Mouse (Mus musculus): Measurements from ENCODE around the gene Sigirr. TPM values are rescaled to one million over a fixed set of nuclear protein-coding genes. Genes with fewer than 3 reads are reported as not detected.

Gene Sigirr
- polyA plus RNA-seq, 1 experiment from 2014 or later: 2.8 TPM

- no peaks in the 10 kb centered on the region for H3K9me3 ChIP-seq (ENCODE audit: control insufficient read depth, low read length)
- H3K27ac ChIP-seq (replicated peaks in 1 of 2; ENCODE audit: control insufficient read depth in 1 of 2, insufficient read depth in 1 of 2, low read depth in 2 of 2, low read length in 2 of 2): no peak overlapping the region
- H3K4me1 ChIP-seq (ENCODE audit: control insufficient read depth in 2 of 2, insufficient read depth in 2 of 2, low read length in 2 of 2): no peaks in the 10 kb centered on the region
- ATAC-seq (ENCODE audit: insufficient number of reproducible peaks, insufficient read depth, low FRiP score, low read depth): no peak
- WGBS: 52% methylated on average over 5 of the region's 5 CpGs
- H3K4me2 ChIP-seq (ENCODE audit: low read length): no peak overlapping the region
- H3K27me3 ChIP-seq (ENCODE audit: control insufficient read depth, insufficient read depth, low read length): no peaks in the 10 kb centered on the region
- no peak overlapping the region for H3K9ac ChIP-seq (ENCODE audit: low read length)
- no peak overlapping the region for H3K4me3 ChIP-seq (ENCODE audit: control insufficient read depth in 1 of 2, insufficient read depth in 1 of 2, low read depth in 1 of 2, low read length in 2 of 2)
- H3K36me3 ChIP-seq (ENCODE audit: control insufficient read depth, insufficient read depth, low read length): peaks cover 53% of the 10 kb centered on the region
Observed at GRCm38 (mm10) chr7:141143112-141143511, 42.7 kb upstream of the Sigirr start.

GRCm38 (mm10) chr7:141141326-141141725 is 41.0 kb upstream of the Sigirr start:
- no peak overlapping the region for H3K27ac ChIP-seq (replicated peaks in 1 of 2; ENCODE audit: control insufficient read depth in 1 of 2, insufficient read depth in 1 of 2, low read depth in 2 of 2, low read length in 2 of 2)
- H3K9me3 ChIP-seq (ENCODE audit: control insufficient read depth, low read length): no peaks in the 10 kb centered on the region
- H3K4me3 ChIP-seq (ENCODE audit: control insufficient read depth in 1 of 2, insufficient read depth in 1 of 2, low read depth in 1 of 2, low read length in 2 of 2): no peak overlapping the region
- 80% methylated on average over 4 of the region's 4 CpGs for WGBS
- peaks cover 55% of the 10 kb centered on the region for H3K36me3 ChIP-seq (ENCODE audit: control insufficient read depth, insufficient read depth, low read length)
- no peak overlapping the region for H3K9ac ChIP-seq (ENCODE audit: low read length)
- H3K27me3 ChIP-seq (ENCODE audit: control insufficient read depth, insufficient read depth, low read length): no peaks in the 10 kb centered on the region
- no peak for ATAC-seq (ENCODE audit: insufficient number of reproducible peaks, insufficient read depth, low FRiP score, low read depth)
- no peaks in the 10 kb centered on the region for H3K4me1 ChIP-seq (ENCODE audit: control insufficient read depth in 2 of 2, insufficient read depth in 2 of 2, low read length in 2 of 2)
- H3K4me2 ChIP-seq (ENCODE audit: low read length): no peak overlapping the region

DNA sequence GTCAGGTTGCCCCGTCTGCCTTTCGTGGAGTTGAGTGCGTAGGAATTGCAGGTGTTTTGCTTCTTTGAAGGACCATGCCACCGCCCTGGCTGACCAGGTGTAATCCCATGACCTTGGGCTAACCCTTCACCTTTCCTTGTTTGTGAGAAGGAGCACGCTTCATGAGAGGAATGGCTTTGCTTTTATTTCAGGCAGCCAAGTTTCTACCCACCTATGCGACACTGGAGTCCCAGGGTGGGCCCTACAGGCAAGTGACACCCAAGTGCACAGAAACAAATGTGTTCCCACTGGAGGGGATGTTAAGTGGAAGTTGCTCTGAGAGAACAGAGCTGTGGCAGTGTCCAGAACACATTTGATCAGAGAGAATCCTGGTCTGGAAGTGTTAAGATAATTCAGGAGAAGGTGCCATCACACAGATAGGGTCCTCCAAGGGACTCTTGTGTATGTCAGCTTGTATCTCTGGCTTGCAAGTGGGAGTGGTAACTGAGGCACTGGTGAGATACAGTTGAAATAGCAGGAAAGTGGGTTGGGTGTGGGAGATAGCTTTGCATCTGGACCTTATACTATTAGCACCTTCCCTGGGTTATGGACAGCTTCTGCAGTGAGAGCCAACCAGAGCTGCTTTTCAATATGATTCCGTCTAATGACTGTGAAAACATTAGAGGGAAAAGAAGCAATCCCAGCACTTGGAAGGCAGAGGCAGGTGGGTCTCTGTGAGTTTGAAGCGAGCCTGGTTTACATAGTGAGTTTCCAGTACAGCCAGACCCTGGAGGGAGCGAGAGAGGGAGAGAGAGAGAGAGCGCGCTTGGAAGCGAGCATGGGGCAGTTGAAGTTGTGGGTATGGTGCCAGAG is 31.8 kb upstream of the Sigirr start:
- H3K9me3 ChIP-seq (ENCODE audit: control insufficient read depth, low read length): no peaks in the 10 kb centered on the region
- H3K4me1 ChIP-seq (ENCODE audit: control insufficient read depth in 2 of 2, insufficient read depth in 2 of 2, low read length in 2 of 2): peaks cover 8 to 14% of the 10 kb centered on the region in 2 experiments
- ATAC-seq (ENCODE audit: insufficient number of reproducible peaks, insufficient read depth, low FRiP score, low read depth): no peak
- no peak overlapping the region for H3K27ac ChIP-seq (replicated peaks in 1 of 2; ENCODE audit: control insufficient read depth in 1 of 2, insufficient read depth in 1 of 2, low read depth in 2 of 2, low read length in 2 of 2)
- H3K4me2 ChIP-seq (ENCODE audit: low read length): peak overlapping the region; percentile 90
- peak overlapping the region; percentile 94 for H3K9ac ChIP-seq (ENCODE audit: low read length)
- H3K4me3 ChIP-seq (ENCODE audit: control insufficient read depth in 1 of 2, insufficient read depth in 1 of 2, low read depth in 1 of 2, low read length in 2 of 2): peak overlapping the region; percentile 84 to 87
- WGBS: 59% methylated on average over 12 of the region's 12 CpGs
- H3K36me3 ChIP-seq (ENCODE audit: control insufficient read depth, insufficient read depth, low read length): peaks cover 27% of the 10 kb centered on the region
- no peaks in the 10 kb centered on the region for H3K27me3 ChIP-seq (ENCODE audit: control insufficient read depth, insufficient read depth, low read length)

DNA sequence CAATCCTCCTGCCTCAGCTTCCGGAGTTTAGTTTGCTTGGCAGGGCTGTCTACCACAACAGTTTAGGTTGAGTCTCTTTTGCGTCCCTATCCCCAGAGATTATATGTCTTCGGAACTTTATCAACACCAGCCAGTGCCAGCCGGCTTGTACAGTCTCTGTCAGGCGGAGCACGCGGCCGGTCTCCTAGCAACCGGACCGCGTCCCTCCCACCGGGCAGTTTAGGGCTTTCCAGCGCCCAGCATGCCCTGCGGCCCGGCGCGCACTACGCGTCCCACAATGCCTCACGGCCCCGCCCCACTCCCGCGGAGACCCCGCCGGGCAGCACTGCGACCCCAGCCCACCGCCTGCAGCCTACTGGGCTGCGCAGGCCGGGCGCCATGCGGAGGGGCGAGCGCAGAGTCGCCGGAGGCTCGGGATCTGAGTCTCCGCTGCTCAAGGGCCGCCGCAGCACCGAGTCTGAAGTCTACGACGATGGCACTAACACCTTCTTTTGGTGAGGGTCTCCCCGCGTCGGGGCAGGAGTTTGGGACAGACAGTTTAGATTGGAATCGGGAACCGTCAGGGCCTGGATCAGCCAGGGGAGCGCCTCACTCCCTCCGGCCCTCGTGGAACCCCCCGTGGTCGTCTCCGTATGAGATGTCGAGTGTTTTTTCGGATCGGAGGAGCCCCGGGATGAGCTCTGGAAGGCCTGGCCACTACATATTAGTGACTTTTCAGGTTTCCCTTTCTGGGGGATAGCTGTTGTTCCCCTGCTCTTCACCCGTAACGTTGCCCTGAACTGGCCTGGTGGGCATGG is 30.9 kb upstream of the Sigirr start:
- Histone ChIP-seq H3K36me3 (ENCODE audit: control insufficient read depth, insufficient read depth, low read length) (peaks cover 18% of the 10 kb centered on the region), H3K9ac (ENCODE audit: low read length) (peak overlapping the region; percentile 94), H3K4me2 (ENCODE audit: low read length) (peak overlapping the region; percentile 90), H3K27ac (replicated peaks in 1 of 2; ENCODE audit: control insufficient read depth in 1 of 2, insufficient read depth in 1 of 2, low read depth in 2 of 2, low read length in 2 of 2) (peak overlapping the region; percentile 3 to 14; a peak in 1 of 4 replicates), H3K27me3 (ENCODE audit: control insufficient read depth, insufficient read depth, low read length) (no peaks in the 10 kb centered on the region), H3K4me3 (ENCODE audit: control insufficient read depth in 1 of 2, insufficient read depth in 1 of 2, low read depth in 1 of 2, low read length in 2 of 2) (peak overlapping the region; percentile 84 to 87), H3K4me1 (ENCODE audit: control insufficient read depth in 2 of 2, insufficient read depth in 2 of 2, low read length in 2 of 2) (peaks cover 8 to 14% of the 10 kb centered on the region in 2 experiments), H3K9me3 (ENCODE audit: control insufficient read depth, low read length) (no peaks in the 10 kb centered on the region)
- whole genome bisulfite sequencing: under 1% methylated on average over 59 of the region's 59 CpGs
- ATAC-seq (ENCODE audit: insufficient number of reproducible peaks, insufficient read depth, low FRiP score, low read depth): peak; percentile 96

GRCm38 (mm10) chr7:141123517-141123856 is 23.1 kb upstream of the Sigirr start:
- peak overlapping the region; percentile 84 for H3K9ac ChIP-seq (ENCODE audit: low read length)
- 2% methylated on average over 15 of the region's 15 CpGs for WGBS
- H3K4me1 ChIP-seq (ENCODE audit: control insufficient read depth in 2 of 2, insufficient read depth in 2 of 2, low read length in 2 of 2): peaks cover 4 to 6% of the 10 kb centered on the region in 2 experiments; a peak in 3 of 4 replicates
- peak overlapping the region; percentile 90 to 92 for H3K27ac ChIP-seq (replicated peaks in 1 of 2; ENCODE audit: control insufficient read depth in 1 of 2, insufficient read depth in 1 of 2, low read depth in 2 of 2, low read length in 2 of 2)
- peak overlapping the region; percentile 78 for H3K4me2 ChIP-seq (ENCODE audit: low read length)
- no peaks in the 10 kb centered on the region for H3K36me3 ChIP-seq (ENCODE audit: control insufficient read depth, insufficient read depth, low read length)
- peak overlapping the region; percentile 58 to 67 for H3K4me3 ChIP-seq (ENCODE audit: control insufficient read depth in 1 of 2, insufficient read depth in 1 of 2, low read depth in 1 of 2, low read length in 2 of 2)
- no peak; the same call in 1 of the 2 replicates for ATAC-seq (ENCODE audit: insufficient number of reproducible peaks, insufficient read depth, low FRiP score, low read depth)
- no peaks in the 10 kb centered on the region for H3K9me3 ChIP-seq (ENCODE audit: control insufficient read depth, low read length)
- H3K27me3 ChIP-seq (ENCODE audit: control insufficient read depth, insufficient read depth, low read length): no peaks in the 10 kb centered on the region

- H3K9ac ChIP-seq (ENCODE audit: low read length): peak overlapping the region; percentile 84
- H3K9me3 ChIP-seq (ENCODE audit: control insufficient read depth, low read length): no peaks in the 10 kb centered on the region
- H3K4me2 ChIP-seq (ENCODE audit: low read length): peak overlapping the region; percentile 78
- H3K4me3 ChIP-seq (ENCODE audit: control insufficient read depth in 1 of 2, insufficient read depth in 1 of 2, low read depth in 1 of 2, low read length in 2 of 2): peak overlapping the region; percentile 58 to 67
- H3K27ac ChIP-seq (replicated peaks in 1 of 2; ENCODE audit: control insufficient read depth in 1 of 2, insufficient read depth in 1 of 2, low read depth in 2 of 2, low read length in 2 of 2): peak overlapping the region; percentile 90 to 92
- ATAC-seq (ENCODE audit: insufficient number of reproducible peaks, insufficient read depth, low FRiP score, low read depth): peak; percentile 100
- 2% methylated on average over 29 of the region's 29 CpGs for WGBS
- H3K4me1 ChIP-seq (ENCODE audit: control insufficient read depth in 2 of 2, insufficient read depth in 2 of 2, low read length in 2 of 2): peaks cover 4 to 6% of the 10 kb centered on the region in 2 experiments; a peak in 3 of 4 replicates
- no peaks in the 10 kb centered on the region for H3K36me3 ChIP-seq (ENCODE audit: control insufficient read depth, insufficient read depth, low read length)
- no peaks in the 10 kb centered on the region for H3K27me3 ChIP-seq (ENCODE audit: control insufficient read depth, insufficient read depth, low read length)
Observed at GRCm38 (mm10) chr7:141122689-141123516, 22.5 kb upstream of the Sigirr start.

DNA sequence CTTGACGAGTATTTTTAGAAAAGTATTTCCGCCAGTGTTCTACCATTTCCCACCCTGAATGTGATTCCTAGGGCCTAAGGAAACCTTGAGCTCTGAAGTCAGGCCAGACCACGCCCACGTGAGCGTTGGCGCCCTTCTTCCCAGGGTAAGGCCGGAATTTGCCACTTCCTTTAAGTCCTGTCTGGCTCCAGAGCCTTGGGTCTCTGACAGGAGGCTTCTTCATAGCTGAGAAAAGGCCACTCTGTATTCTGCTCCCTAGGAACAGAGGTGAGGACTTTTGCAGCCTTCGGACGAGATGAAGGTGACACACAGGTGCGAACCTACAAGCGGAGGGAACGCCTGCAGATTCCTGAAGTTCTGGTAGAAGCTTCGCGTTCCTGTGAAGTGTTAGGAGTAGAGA is 21.9 kb upstream of the Sigirr start, which contains the start of gene Ptdss2:
Gene Ptdss2 (plus strand): TSS at position 138 of the 400 bp plus-strand sequence.
- H3K9ac ChIP-seq (ENCODE audit: low read length): peak within 1 kb of the TSS; percentile 84
- no peaks in the 10 kb centered on the region for H3K36me3 ChIP-seq (ENCODE audit: control insufficient read depth, insufficient read depth, low read length)
- H3K27ac ChIP-seq (replicated peaks in 1 of 2; ENCODE audit: control insufficient read depth in 1 of 2, insufficient read depth in 1 of 2, low read depth in 2 of 2, low read length in 2 of 2): peak within 1 kb of the TSS; percentile 90 to 92
- peak within 1 kb of the TSS; percentile 58 to 67 for H3K4me3 ChIP-seq (ENCODE audit: control insufficient read depth in 1 of 2, insufficient read depth in 1 of 2, low read depth in 1 of 2, low read length in 2 of 2)
- H3K9me3 ChIP-seq (ENCODE audit: control insufficient read depth, low read length): no peaks in the 10 kb centered on the region
- ATAC-seq (ENCODE audit: insufficient number of reproducible peaks, insufficient read depth, low FRiP score, low read depth): no peak
- H3K4me1 ChIP-seq (ENCODE audit: control insufficient read depth in 2 of 2, insufficient read depth in 2 of 2, low read length in 2 of 2): peaks cover 4 to 6% of the 10 kb centered on the region in 2 experiments; a peak in 3 of 4 replicates
- 38% methylated on average over 14 of the region's 14 CpGs for WGBS
- 0 out of 2 replicates have a peak, but pooled peaks cover 5% of the 10 kb centered on the region for H3K27me3 ChIP-seq (ENCODE audit: control insufficient read depth, insufficient read depth, low read length)
- peak within 1 kb of the TSS; percentile 78 for H3K4me2 ChIP-seq (ENCODE audit: low read length)
